Mouse (Mus musculus) left cerebral cortex, adult 8-10 months (tissue): ENCODE measurements around the gene Zfp827. TPM values are rescaled to one million over a fixed set of nuclear protein-coding genes. Genes with fewer than 3 reads are reported as not detected.

Source experiments
- DNase-seq, 2 experiments: peaks; one replicate each; pipeline ENCODE4 v3.0.0; 2022; ENCODE audit warnings: low spot score in 2 of 2
- total RNA-seq, 4 experiments: library from RNA; stranded (reverse); gene quantifications; 2 replicates each; pipeline ENCODE4 v1.2.4; 2022

Zfp827 gene
- total RNA-seq, 4 experiments from 2014 or later = 39.1 to 45.0 (median 44.3) TPM

DNA sequence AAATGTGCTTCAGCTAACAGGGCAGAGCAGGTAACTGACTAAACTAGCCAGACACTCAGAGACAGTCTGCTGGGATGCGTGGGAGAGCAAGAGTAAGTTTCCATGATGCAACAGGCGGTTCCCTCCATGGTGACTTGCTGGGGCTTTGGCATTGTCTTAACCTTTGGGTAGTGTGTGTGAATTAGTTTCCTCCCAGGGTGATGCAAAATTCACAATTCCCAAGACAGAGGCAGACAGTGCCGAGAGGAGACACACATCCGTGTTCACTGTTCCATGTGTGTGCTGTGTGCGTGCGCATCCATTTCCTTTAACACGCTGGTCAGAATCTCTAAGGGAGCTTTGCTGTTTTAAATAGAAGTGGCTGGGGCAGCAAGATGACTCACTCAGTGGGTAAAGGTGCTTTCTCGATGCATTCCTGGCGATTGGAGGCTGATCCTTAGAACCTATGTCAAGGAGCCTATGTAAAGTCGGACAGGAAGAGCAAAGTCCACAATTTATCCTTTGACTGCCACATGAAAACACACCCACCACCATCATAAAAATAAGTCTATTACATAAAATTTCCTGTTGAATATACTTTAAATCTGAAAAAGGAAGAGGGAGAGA is 127.4 kb downstream of the Zfp827 start:
- DNase-seq = no peak

DNA sequence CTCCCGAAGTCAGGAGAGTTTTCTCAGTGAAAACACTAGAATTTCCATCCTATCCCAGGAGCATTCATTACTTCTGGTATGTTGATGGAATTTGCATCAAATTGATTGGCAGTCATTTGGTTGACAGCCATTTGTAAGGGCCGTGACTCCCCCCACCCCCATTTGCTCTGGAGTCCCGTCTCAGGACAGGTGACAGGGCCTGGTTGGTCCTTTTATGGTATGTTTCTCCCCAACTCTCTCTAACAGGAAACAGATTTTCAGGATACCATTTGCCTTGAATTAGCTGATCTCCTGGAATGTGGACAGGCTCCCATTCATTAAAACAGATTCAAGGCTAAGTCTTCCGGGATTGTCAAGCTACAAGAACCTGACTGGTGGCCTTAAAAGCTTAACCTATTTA is 129.1 kb downstream of the Zfp827 start:
- DNase-seq = no peak

DNA sequence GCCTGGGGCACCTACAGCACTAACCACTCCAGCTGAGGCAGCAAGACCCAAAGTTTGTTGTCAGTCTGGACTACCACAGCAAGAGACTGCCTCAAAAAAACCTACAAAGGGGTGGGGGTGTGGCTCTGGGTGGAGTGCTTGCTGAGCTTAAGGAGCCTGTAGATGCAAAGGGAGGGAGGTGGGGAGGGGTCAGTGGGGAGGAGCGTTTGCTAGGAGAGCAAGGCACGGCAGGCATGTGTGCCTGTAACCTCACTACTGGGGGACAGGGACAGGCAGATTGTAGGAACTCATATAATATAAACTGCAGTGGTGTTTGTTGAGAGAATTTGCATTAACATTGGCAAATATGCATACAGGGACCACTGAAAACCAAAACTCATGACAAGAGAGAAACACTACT is 130.1 kb downstream of the Zfp827 start:
- no peak for DNase-seq

GRCm38 (mm10) chr8:79159397-79159796 is 131.2 kb downstream of the Zfp827 start:
- DNase-seq = no peak

DNA sequence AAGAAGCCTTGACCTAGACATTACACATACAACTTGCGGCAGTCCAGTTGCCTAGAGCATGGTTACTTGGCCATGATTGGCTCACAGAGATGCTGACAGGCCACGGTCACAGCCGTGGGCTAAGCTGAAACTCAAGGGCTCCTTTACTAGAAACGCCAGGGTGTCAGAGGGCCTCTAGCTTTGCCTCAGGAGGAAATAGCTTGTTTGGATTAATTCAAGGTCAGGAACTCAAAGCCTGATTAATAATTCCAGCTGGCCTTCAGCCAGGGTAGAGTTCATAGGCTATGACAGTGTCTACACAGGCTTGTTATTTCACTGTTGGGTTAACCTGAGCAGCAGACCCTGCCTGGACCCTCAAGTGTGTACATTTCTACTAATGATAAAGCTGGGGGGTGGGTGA is 132.1 kb downstream of the Zfp827 start:
- no peak for DNase-seq

DNA sequence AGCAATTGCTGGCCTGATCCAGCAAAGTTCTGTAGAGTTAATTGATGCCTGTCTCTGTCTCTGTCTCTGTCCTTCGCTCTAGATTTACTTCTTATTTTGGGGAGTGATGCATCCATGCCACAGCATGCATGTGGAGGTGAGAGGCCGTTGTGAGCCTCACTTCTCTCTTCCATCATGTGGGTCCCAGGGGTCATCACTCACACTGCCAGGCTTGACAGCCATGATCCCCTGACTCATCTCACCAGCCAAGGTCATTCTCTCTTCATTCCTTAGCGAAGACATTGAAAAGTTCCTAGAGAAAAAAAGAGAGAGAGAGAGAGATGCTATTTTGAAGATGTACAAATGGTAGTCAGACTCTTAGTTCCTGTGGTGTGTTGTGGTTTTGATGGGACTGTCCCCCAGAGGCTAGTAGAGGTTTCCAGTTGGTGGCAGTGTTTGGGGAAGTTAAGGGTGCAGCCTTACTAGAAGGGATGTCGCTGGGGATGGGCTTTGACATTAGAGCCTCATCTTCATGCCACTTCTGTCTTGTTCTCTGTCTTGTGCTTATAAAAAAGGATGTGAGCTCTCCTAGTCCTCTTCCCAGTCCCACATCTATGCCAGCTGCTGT is 133.0 kb downstream of the Zfp827 start:
- DNase-seq = no peak

GRCm38 (mm10) chr8:79162533-79163308 is 134.5 kb downstream of the Zfp827 start:
- DNase-seq = no peak

- no peak for DNase-seq
Measured at GRCm38 (mm10) chr8:79164336-79164735, 136.1 kb downstream of the Zfp827 start.

DNA sequence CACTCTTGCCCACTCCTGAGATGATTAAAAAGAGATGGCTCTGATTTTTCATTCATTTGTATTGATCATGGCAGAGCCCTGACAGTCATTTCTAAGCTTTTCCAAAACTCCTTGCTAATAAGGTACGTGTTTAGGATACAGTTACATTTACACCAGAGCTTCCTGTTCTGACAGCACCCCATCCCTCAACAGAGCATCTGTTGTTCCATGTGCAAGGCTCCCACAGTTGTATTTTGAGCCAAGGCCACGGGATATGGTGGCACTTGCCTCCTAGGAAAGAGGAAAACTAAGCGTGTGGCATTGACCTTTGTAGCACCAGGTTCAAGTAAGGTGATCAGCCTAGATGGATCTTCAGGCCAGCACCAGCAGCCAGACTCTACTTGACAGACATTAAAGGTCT is 137.0 kb downstream of the Zfp827 start:
- DNase-seq = no peak

DNA sequence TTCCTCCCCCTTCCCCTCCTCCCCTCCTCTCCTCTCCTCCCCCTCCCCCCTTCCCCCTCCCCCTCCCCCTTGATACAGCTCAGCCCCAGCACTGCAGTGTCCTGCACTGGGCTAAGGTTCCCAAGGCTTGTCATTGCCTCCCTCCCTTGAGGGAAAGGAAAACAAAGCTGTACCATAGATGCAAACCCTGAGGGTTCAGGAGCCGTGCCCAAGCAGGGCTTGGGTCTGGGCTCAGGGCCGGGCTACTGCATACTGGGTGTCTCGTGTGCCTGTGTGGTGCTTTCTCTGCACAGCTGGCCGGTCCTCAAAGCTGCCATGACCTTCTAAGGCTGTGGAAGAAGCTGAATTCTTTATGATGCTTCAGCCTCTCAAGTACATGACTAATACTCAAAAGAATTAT is 145.4 kb downstream of the Zfp827 start:
- no peak for DNase-seq

DNA sequence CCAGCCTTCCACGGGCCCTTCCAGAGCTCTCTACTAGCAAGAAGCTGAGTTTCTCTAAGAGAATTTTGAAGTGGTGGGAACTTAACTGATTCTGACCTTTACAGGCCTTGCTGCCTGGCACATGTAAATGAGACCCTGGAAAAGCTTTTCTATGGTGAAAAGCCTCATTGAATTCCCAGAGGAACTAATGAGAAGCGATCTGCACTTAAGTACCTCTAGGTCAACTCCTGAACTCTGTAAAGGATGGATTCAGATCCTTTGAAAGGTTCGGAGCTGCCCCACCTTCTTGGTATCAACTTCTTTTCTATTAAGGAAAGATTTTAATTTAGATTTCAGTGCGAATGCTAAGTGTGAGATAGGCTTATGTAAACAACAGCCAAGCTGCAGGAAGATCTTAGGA is 147.8 kb downstream of the Zfp827 start:
- DNase-seq = no peak

DNA sequence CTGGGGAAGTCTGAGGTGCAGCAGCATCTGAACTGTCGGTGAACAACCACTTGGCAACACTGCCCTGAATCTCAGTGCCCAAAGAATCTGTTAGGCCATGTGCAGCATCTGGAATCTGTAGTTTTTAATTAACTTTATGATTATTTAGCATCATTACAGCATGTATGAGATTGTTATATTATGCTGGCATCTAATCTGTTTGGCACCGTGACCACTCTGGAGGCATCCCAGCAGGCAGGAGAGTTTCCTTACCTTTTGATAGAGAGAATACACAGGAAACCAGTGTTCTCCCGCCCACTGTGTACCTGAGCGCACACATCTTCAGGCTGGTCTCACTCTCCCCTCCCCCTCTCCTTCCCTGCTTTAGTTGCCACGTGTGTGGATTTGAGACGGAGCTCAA is 151.4 kb downstream of the Zfp827 start:
- no peak for DNase-seq

- no peak for DNase-seq
Measured at GRCm38 (mm10) chr8:79185488-79185887, 157.3 kb downstream of the Zfp827 start.

GRCm38 (mm10) chr8:79190071-79190470 is 161.8 kb downstream of the Zfp827 start:
- DNase-seq = no peak

GRCm38 (mm10) chr8:79196481-79196880 is 168.2 kb downstream of the Zfp827 start:
- no peak for DNase-seq

GRCm38 (mm10) chr8:79198675-79199074 is 170.4 kb downstream of the Zfp827 start:
- DNase-seq = no peak

DNA sequence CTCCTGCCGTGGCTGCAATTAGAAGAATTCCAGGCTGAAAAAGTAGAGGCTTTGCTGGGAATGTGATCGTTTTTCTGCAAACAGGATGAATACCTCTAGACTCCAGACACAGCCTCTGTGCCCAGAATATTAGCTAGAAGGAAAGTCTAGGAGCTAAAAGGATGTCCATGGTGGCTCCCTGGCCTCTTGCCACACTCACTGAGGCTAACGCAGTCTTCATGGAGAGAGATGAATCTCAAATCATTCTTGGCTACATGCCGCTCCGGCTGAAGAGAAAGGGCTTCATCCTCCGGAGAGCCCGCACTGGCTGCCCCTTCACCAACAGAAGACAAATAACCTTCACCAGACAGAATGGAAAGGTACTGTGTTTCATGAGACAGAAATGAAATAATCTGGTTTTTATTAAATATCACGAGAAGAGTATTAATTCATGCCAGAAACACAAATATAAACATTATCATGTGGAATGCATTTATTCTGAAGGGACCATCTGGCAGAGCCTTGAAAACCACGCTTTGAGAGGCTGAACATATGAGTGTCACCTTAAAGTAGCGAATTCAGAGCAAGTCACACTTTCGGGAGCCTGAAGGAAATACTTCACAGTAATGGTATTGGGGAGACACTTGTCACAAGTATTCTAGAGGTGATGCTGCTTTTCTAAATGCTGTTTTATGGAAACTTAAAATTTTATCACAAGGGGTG is 173.4 kb downstream of the Zfp827 start:
- DNase-seq = no peak

DNA sequence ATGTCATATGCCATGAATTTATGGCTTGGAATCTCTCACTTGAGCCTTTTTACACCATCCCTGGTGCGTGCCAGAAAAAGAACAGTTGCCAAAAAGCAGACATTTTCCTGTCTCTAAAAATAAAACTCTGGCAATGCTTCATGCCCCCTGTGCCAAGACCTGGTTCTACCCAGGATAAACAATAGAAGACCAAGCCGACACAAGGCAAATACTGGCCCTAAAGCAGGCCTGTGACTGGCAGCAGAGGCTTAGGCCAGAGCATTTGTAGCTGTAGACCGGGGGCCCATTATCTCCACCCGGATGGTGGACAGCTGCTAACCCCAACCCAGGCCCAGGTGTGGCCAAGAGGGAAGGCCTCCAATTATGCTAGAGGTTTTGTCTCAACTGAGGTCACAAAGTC is 178.7 kb downstream of the Zfp827 start:
- no peak for DNase-seq

DNA sequence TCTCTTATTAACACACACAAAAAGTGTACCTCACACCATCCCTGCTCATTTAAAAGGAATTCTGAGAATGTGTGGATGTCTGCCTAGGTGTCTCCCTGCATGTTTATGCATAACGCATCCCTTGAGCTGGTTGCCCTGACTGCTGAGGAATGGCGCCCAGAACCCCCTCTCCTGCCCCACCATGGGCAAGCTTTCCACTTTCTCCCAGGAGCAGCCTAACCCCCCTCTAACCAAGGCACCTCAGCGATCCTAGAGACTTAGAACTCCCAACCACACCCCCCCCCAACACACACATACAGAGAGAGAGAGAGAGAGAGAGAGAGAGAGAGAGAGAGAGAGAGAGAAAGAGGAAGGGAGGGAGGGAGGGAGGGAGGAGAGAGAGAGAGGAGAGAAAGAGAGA is 179.9 kb downstream of the Zfp827 start:
- DNase-seq = no peak

DNA sequence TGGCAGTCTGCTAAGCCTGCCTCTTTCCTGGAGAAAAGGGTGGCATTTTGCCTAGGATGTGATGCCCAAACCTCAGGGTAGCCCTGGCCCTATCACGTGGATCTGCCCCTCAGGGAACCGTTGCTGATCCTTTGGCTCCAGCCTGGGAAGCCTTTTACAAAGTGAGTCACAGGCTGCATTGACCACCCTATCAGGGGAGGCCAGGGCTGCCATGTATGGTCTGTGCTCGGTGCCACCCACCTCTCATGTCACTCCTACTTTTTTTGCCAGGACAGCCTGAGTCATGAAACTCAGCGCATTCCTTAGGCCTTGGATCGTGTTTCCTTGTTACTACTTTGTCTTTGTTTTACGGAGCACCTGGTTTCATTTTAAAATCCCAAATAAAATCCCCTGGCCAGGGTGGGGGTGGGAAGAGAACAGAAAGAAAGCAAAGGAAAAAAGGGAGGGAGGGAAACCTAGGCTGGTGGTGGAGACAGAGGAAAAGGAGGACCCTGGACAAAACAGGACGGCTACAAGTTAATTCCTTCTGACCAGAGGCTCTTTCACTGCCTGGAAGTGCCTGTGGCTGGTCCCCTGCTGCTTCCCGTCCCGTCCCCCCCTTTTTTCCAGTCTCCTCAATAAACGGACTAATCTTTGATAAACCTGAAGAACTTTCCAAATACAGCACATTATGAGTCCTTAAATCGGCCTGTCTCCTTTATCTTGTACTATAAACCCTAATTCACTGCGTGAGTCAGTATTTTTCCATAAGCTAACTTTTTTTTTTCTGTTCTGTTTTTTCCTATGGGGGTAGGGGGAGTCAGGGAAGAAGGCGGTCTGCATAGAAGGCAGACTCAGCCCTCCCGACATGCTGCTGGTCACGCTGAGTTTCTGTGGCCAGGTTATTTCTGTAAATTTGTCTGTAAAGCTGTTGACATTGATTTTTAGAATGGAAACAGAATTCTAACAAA is 180.7 kb downstream of the Zfp827 start:
- DNase-seq = no peak
